Mouse (Mus musculus): ENCODE data around the gene Gadl1. TPM values are rescaled to one million over a fixed set of nuclear protein-coding genes. Genes with fewer than 3 reads are reported as not detected.
A peak's percentile ranks its signal among the peaks of the same experiment; 100 is the strongest.

The Gadl1 gene
- not detected in 2 replicates for polyA plus RNA-seq (2012; ENCODE audit: insufficient read depth, insufficient read length, low replicate concordance, missing spikeins)

DNA sequence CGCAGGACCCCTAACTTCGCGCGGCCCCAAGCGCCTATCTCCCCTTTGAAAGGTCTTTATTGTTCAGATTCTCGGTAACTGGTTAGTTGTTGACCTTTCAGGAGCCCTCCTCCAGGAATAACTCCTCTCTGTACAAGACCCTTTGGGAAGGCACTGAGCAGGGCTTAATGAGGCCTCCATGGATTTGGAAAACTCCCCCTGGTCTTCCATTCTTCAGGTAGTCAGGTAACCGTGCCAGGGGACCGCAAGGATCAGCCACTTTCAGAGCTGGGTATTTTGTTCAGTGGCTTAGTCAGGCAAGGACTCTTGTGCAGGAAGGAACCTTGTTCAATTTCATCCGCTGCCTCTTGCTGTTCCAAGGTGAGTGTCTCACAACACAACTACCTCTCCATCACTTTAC is at the start of gene Gadl1:
Gadl1 (plus strand) TSS at position 301 of the 400 bp plus-strand sequence.
- TF ChIP-seq CTCF (IDR thresholded peaks at IDR 0.05; ENCODE audit: insufficient read depth, low read depth, low read length): no peak
- no peak for TF ChIP-seq POLR2A (IDR thresholded peaks at IDR 0.05; ENCODE audit: insufficient read depth, low read depth, low read length)
- WGBS: 81% methylated on average over 9 of the region's 9 CpGs
- Histone ChIP-seq H3K4me1 (ENCODE audit: control insufficient read depth, insufficient read depth, low read length) (peaks cover 4% of the 10 kb centered on the region; the same call in 1 of the 2 replicates), H3K27ac (ENCODE audit: insufficient read depth, low read depth, low read length) (no peak within 1 kb of the TSS), H3K4me3 (ENCODE audit: insufficient read depth, low read depth, low read length) (no peak within 1 kb of the TSS)

GRCm38 (mm10) chr9:115862802-115863201 is 46.5 kb upstream of the Gadl1 start:
- Histone ChIP-seq H3K4me1 (ENCODE audit: control insufficient read depth, insufficient read depth, low read length) (peaks cover 2% of the 10 kb centered on the region; the same call in 1 of the 2 replicates), H3K27ac (ENCODE audit: insufficient read depth, low read depth, low read length) (no peak overlapping the region), H3K4me3 (ENCODE audit: insufficient read depth, low read depth, low read length) (no peak overlapping the region)
- 50% methylated on average over 5 of the region's 5 CpGs for WGBS
- TF ChIP-seq CTCF (IDR thresholded peaks at IDR 0.05; ENCODE audit: insufficient read depth, low read depth, low read length): no peak
- no peak for TF ChIP-seq POLR2A (IDR thresholded peaks at IDR 0.05; ENCODE audit: insufficient read depth, low read depth, low read length)

DNA sequence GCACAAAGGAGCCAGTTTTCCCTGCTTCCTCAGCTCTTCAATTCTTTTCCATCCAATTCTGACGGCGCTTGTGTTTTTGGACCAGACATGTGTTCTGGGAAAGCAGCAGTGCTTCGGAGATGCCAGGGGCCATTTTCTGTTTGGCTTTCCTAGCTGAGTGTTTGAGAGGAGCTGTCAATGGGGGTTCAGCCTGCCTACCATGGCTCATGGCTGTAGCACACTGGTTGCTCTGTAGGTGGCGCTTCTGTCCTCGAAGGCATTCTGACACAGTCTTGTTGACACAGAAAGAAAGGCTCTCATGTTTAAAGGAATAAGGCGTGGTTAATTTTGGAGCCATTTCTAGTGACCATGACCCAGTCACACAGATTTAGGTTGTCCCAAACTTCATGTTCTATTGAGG is 45.9 kb upstream of the Gadl1 start:
- Histone ChIP-seq H3K4me1 (ENCODE audit: control insufficient read depth, insufficient read depth, low read length) (peaks cover 2% of the 10 kb centered on the region; the same call in 1 of the 2 replicates), H3K4me3 (ENCODE audit: insufficient read depth, low read depth, low read length) (no peak overlapping the region), H3K27ac (ENCODE audit: insufficient read depth, low read depth, low read length) (no peak overlapping the region)
- WGBS: 70% methylated on average over 6 of the region's 6 CpGs
- TF ChIP-seq POLR2A (IDR thresholded peaks at IDR 0.05; ENCODE audit: insufficient read depth, low read depth, low read length) (no peak), CTCF (IDR thresholded peaks at IDR 0.05; ENCODE audit: insufficient read depth, low read depth, low read length) (no peak)

GRCm38 (mm10) chr9:115867277-115867676 is 42.0 kb upstream of the Gadl1 start:
- 8% methylated on average over 2 of the region's 2 CpGs for WGBS
- no peak for TF ChIP-seq POLR2A (IDR thresholded peaks at IDR 0.05; ENCODE audit: insufficient read depth, low read depth, low read length)
- no peak for TF ChIP-seq CTCF (IDR thresholded peaks at IDR 0.05; ENCODE audit: insufficient read depth, low read depth, low read length)
- no peak overlapping the region for H3K4me3 ChIP-seq (ENCODE audit: insufficient read depth, low read depth, low read length)
- 0 out of 2 replicates have a peak overlapping the region, but pooled peaks have one; percentile 10 for H3K27ac ChIP-seq (ENCODE audit: insufficient read depth, low read depth, low read length)
- peaks cover 11% of the 10 kb centered on the region; the same call in 1 of the 2 replicates for H3K4me1 ChIP-seq (ENCODE audit: control insufficient read depth, insufficient read depth, low read length)

DNA sequence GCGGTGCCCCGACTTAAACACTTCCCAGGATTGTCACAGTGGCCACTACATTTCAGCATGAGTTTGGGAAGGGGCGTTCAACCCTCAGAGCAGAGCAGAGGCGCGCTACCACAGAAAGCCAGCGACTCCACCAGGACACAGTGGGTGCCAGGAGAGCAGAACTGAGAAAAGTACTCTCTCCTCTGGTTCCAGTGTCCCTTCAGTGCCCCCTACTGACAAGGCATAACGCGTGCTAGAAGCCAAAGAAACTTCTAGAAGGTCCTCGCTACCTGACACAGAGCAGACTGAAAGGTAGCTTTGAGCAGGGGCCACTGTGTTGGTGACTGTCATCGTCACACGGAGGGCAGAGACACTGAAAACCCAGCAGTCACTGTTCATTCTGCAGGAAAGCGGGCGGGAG is 39.1 kb upstream of the Gadl1 start:
- WGBS: 82% methylated on average over 13 of the region's 13 CpGs
- TF ChIP-seq CTCF (IDR thresholded peaks at IDR 0.05; ENCODE audit: insufficient read depth, low read depth, low read length): 0 out of 2 replicates have a peak, but pooled peaks have one; percentile 21
- TF ChIP-seq POLR2A (IDR thresholded peaks at IDR 0.05; ENCODE audit: insufficient read depth, low read depth, low read length): no peak

GRCm38 (mm10) chr9:115870640-115871039 is 38.6 kb upstream of the Gadl1 start:
- Histone ChIP-seq H3K27ac (ENCODE audit: insufficient read depth, low read depth, low read length) (no peak overlapping the region), H3K4me1 (ENCODE audit: control insufficient read depth, insufficient read depth, low read length) (peaks cover 11% of the 10 kb centered on the region; the same call in 1 of the 2 replicates), H3K4me3 (ENCODE audit: insufficient read depth, low read depth, low read length) (no peak overlapping the region)
- TF ChIP-seq CTCF (IDR thresholded peaks at IDR 0.05; ENCODE audit: insufficient read depth, low read depth, low read length): no peak
- TF ChIP-seq POLR2A (IDR thresholded peaks at IDR 0.05; ENCODE audit: insufficient read depth, low read depth, low read length): no peak
- WGBS: 88% methylated on average over 5 of the region's 5 CpGs

More for the DNA sequence above, 39.1 kb upstream of the Gadl1 start:
- Histone ChIP-seq H3K27ac (ENCODE audit: insufficient read depth, low read depth, low read length) (no peak overlapping the region), H3K4me1 (ENCODE audit: control insufficient read depth, insufficient read depth, low read length) (peaks cover 11% of the 10 kb centered on the region; the same call in 1 of the 2 replicates), H3K4me3 (ENCODE audit: insufficient read depth, low read depth, low read length) (no peak overlapping the region)

- Histone ChIP-seq H3K4me1 (ENCODE audit: control insufficient read depth, insufficient read depth, low read length) (no peaks in the 10 kb centered on the region), H3K4me3 (ENCODE audit: insufficient read depth, low read depth, low read length) (no peak overlapping the region), H3K27ac (ENCODE audit: insufficient read depth, low read depth, low read length) (no peak overlapping the region)
- 95% methylated on average over 6 of the region's 6 CpGs for WGBS
- TF ChIP-seq CTCF (IDR thresholded peaks at IDR 0.05; ENCODE audit: insufficient read depth, low read depth, low read length): no peak
- no peak for TF ChIP-seq POLR2A (IDR thresholded peaks at IDR 0.05; ENCODE audit: insufficient read depth, low read depth, low read length)
Observed at GRCm38 (mm10) chr9:115880500-115880899, 28.8 kb upstream of the Gadl1 start.

- Histone ChIP-seq H3K4me1 (ENCODE audit: control insufficient read depth, insufficient read depth, low read length) (no peaks in the 10 kb centered on the region), H3K27ac (ENCODE audit: insufficient read depth, low read depth, low read length) (no peak overlapping the region), H3K4me3 (ENCODE audit: insufficient read depth, low read depth, low read length) (no peak overlapping the region)
- WGBS: 92% methylated on average over 3 of the region's 3 CpGs
- TF ChIP-seq POLR2A (IDR thresholded peaks at IDR 0.05; ENCODE audit: insufficient read depth, low read depth, low read length) (no peak), CTCF (IDR thresholded peaks at IDR 0.05; ENCODE audit: insufficient read depth, low read depth, low read length) (no peak)
Observed at GRCm38 (mm10) chr9:115881137-115881536, 28.1 kb upstream of the Gadl1 start.

GRCm38 (mm10) chr9:115882627-115883200 is 26.5 kb upstream of the Gadl1 start:
- 83% methylated on average over 5 of the region's 5 CpGs for WGBS
- Histone ChIP-seq H3K4me3 (ENCODE audit: insufficient read depth, low read depth, low read length) (no peak overlapping the region), H3K4me1 (ENCODE audit: control insufficient read depth, insufficient read depth, low read length) (no peaks in the 10 kb centered on the region), H3K27ac (ENCODE audit: insufficient read depth, low read depth, low read length) (no peak overlapping the region)
- TF ChIP-seq POLR2A (IDR thresholded peaks at IDR 0.05; ENCODE audit: insufficient read depth, low read depth, low read length): no peak
- no peak for TF ChIP-seq CTCF (IDR thresholded peaks at IDR 0.05; ENCODE audit: insufficient read depth, low read depth, low read length)
